Mouse (Mus musculus) liver, embryonic 13.5 days (tissue): ENCODE data around the gene Tob1. TPM values are rescaled to one million over a fixed set of nuclear protein-coding genes. Genes with fewer than 3 reads are reported as not detected.

Experiments
- ATAC-seq: fragments of 200-750 bp; cut with Nextera tagmentation; 2 replicates; pipeline ENCODE4 v1.8.0; 2017; ENCODE audit warnings: low read depth, mild to moderate bottlenecking, moderate number of reproducible peaks, moderate library complexity
- DNase-seq: peaks from one replicate; pipeline ENCODE4 v3.0.0; 2022
- H3K27ac ChIP-seq: fragments of 300-500 bp; sonication (generic); 2 replicates; pipeline ENCODE4 v1.5.1; 2015; ENCODE audit warnings: moderate library complexity, mild to moderate bottlenecking, inconsistent platforms
- H3K27me3 ChIP-seq: fragments of 300-500 bp; sonication (generic); 2 replicates; pipeline ENCODE4 v1.6.1; 2015; ENCODE audit warnings: mild to moderate bottlenecking, inconsistent platforms
- H3K36me3 ChIP-seq: fragments of 300-500 bp; sonication (generic); 2 replicates; pipeline ENCODE4 v1.6.1; 2015; ENCODE audit warnings: mild to moderate bottlenecking, inconsistent platforms
- H3K4me1 ChIP-seq: fragments of 300-500 bp; sonication (generic); replicated peaks from 2 replicates; pipeline ENCODE4 v1.6.1; 2015; ENCODE audit warnings: inconsistent platforms
- H3K4me2 ChIP-seq: fragments of 300-500 bp; sonication (generic); 2 replicates; pipeline ENCODE4 v1.6.1; 2015; ENCODE audit warnings: inconsistent platforms, mild to moderate bottlenecking, moderate library complexity
- H3K4me3 ChIP-seq: fragments of 300-500 bp; sonication (generic); replicated peaks from 2 replicates; pipeline ENCODE4 v1.5.1; 2015; ENCODE audit warnings: mild to moderate bottlenecking, inconsistent platforms
- H3K9ac ChIP-seq: fragments of 300-500 bp; sonication (generic); 2 replicates; pipeline ENCODE4 v1.6.1; 2015; ENCODE audit warnings: mild to moderate bottlenecking, inconsistent platforms
- H3K9me3 ChIP-seq: fragments of 300-500 bp; sonication (generic); replicated peaks from 2 replicates; pipeline ENCODE4 v1.6.1; 2016; ENCODE audit warnings: inconsistent platforms
- WGBS: fragments of 180-500 bp; shearing (Covaris S2); methylation state at CpG from one replicate; pipeline ENCODE4 v1.1.7; 2015; ENCODE audit not compliant: insufficient replicate concordance; 5-methylcytosine and 5-hydroxymethylcytosine counted together
- polyA plus RNA-seq: library from polyadenylated mRNA; unstranded; fragments of >200 nt; fragmentation: Nextera tagmentation; extraction: Ambion mirVana; gene quantifications from 2 replicates; pipeline ENCODE4 v1.2.1, GENCODE M21; 2015

The Tob1 gene
- 9.5 and 12.4 TPM in 2 replicates for polyA plus RNA-seq

- H3K4me3 ChIP-seq, result peak within 1 kb of the TSS; percentile 95
- peaks cover 11% of the 10 kb centered on the region for H3K36me3 ChIP-seq
- no peaks in the 10 kb centered on the region for H3K9me3 ChIP-seq
- H3K4me1 ChIP-seq, result peaks cover 25% of the 10 kb centered on the region
- ATAC-seq, result peak; percentile 92
- H3K27me3 ChIP-seq, result no peaks in the 10 kb centered on the region
- peak within 1 kb of the TSS; percentile 95 for H3K27ac ChIP-seq
- peak within 1 kb of the TSS; percentile 98 for H3K9ac ChIP-seq
- H3K4me2 ChIP-seq, result peak within 1 kb of the TSS; percentile 100
- peak; percentile 98 for DNase-seq
- WGBS, result under 1% methylated on average over 46 of the region's 55 CpGs
Measured at GRCm38 (mm10) chr11:94211124-94211603, at the start of gene Tob1. Tob1 (plus strand) TSS chr11:94211454.

- H3K27me3 ChIP-seq, result peaks cover 3% of the 10 kb centered on the region; the same call in 1 of the 2 replicates
- ATAC-seq (no peak), DNase-seq (no peak)
- H3K4me1 ChIP-seq, result peaks cover 21% of the 10 kb centered on the region
- WGBS, result 66% methylated on average over 11 of the region's 11 CpGs
- no peak overlapping the region for H3K4me2 ChIP-seq
- no peaks in the 10 kb centered on the region for H3K36me3 ChIP-seq
- H3K9ac ChIP-seq, result no peak overlapping the region
- no peak overlapping the region for H3K4me3 ChIP-seq
- H3K9me3 ChIP-seq, result no peaks in the 10 kb centered on the region
- H3K27ac ChIP-seq, result peak overlapping the region; percentile 15; the same call in 1 of the 2 replicates
Measured at GRCm38 (mm10) chr11:94161867-94162581, 49.2 kb upstream of the Tob1 start.

- H3K36me3 ChIP-seq, result no peaks in the 10 kb centered on the region
- no peak for ATAC-seq
- H3K4me3 ChIP-seq, result no peak overlapping the region
- H3K27me3 ChIP-seq, result 0 out of 2 replicates have a peak, but pooled peaks cover 3% of the 10 kb centered on the region
- 68% methylated on average over 9 of the region's 9 CpGs for WGBS
- H3K9ac ChIP-seq, result no peak overlapping the region
- DNase-seq, result no peak
- H3K9me3 ChIP-seq, result no peaks in the 10 kb centered on the region
- H3K4me1 ChIP-seq, result peaks cover 21% of the 10 kb centered on the region
- H3K27ac ChIP-seq, result no peak overlapping the region
- H3K4me2 ChIP-seq, result no peak overlapping the region
Measured at GRCm38 (mm10) chr11:94163005-94163767, 48.1 kb upstream of the Tob1 start.

GRCm38 (mm10) chr11:94165745-94166144 lies 45.5 kb upstream of the Tob1 start:
- DNase-seq, result no peak
- WGBS, result 48% methylated on average over 4 of the region's 4 CpGs
- H3K27ac ChIP-seq, result no peak overlapping the region

GRCm38 (mm10) chr11:94168238-94168637 lies 43.0 kb upstream of the Tob1 start:
- DNase-seq (no peak), ATAC-seq (no peak)
- Histone ChIP-seq H3K4me3 (no peak overlapping the region), H3K27ac (no peak overlapping the region), H3K27me3 (0 out of 2 replicates have a peak, but pooled peaks cover 6% of the 10 kb centered on the region), H3K4me1 (peaks cover 14% of the 10 kb centered on the region), H3K9me3 (no peaks in the 10 kb centered on the region), H3K36me3 (no peaks in the 10 kb centered on the region), H3K4me2 (no peak overlapping the region), H3K9ac (no peak overlapping the region)
- 66% methylated on average over 5 of the region's 5 CpGs for WGBS

More at GRCm38 (mm10) chr11:94165745-94166144, 45.5 kb upstream of the Tob1 start:
- H3K4me1 ChIP-seq, result peaks cover 13% of the 10 kb centered on the region
- H3K27me3 ChIP-seq, result 0 out of 2 replicates have a peak, but pooled peaks cover 6% of the 10 kb centered on the region
- no peak overlapping the region for H3K4me2 ChIP-seq
- H3K9ac ChIP-seq, result no peak overlapping the region
- no peak for ATAC-seq
- H3K36me3 ChIP-seq, result no peaks in the 10 kb centered on the region
- H3K4me3 ChIP-seq, result no peak overlapping the region
- no peaks in the 10 kb centered on the region for H3K9me3 ChIP-seq

- Histone ChIP-seq H3K27ac (no peak overlapping the region), H3K4me1 (peaks cover 24% of the 10 kb centered on the region), H3K9ac (no peak overlapping the region), H3K4me2 (no peak overlapping the region), H3K36me3 (no peaks in the 10 kb centered on the region), H3K9me3 (no peaks in the 10 kb centered on the region), H3K4me3 (no peak overlapping the region), H3K27me3 (0 out of 2 replicates have a peak, but pooled peaks cover 6% of the 10 kb centered on the region)
- no peak for DNase-seq
- WGBS, result 40% methylated on average over 5 of the region's 5 CpGs
- no peak for ATAC-seq
Measured at GRCm38 (mm10) chr11:94169596-94169995, 41.7 kb upstream of the Tob1 start.

- no peaks in the 10 kb centered on the region for H3K36me3 ChIP-seq
- ATAC-seq (no peak), DNase-seq (no peak)
- no peaks in the 10 kb centered on the region for H3K9me3 ChIP-seq
- 0 out of 2 replicates have a peak, but pooled peaks cover 6% of the 10 kb centered on the region for H3K27me3 ChIP-seq
- no peak overlapping the region for H3K27ac ChIP-seq
- no peak overlapping the region for H3K4me2 ChIP-seq
- H3K4me1 ChIP-seq, result peaks cover 32% of the 10 kb centered on the region
- 73% methylated on average over 5 of the region's 5 CpGs for WGBS
- H3K9ac ChIP-seq, result no peak overlapping the region
- H3K4me3 ChIP-seq, result no peak overlapping the region
Measured at GRCm38 (mm10) chr11:94171691-94172090, 39.6 kb upstream of the Tob1 start.

GRCm38 (mm10) chr11:94172186-94172585 lies 39.1 kb upstream of the Tob1 start:
- Histone ChIP-seq H3K4me2 (no peak overlapping the region), H3K27me3 (0 out of 2 replicates have a peak, but pooled peaks cover 6% of the 10 kb centered on the region), H3K27ac (no peak overlapping the region), H3K4me1 (peaks cover 32% of the 10 kb centered on the region), H3K9ac (no peak overlapping the region), H3K36me3 (no peaks in the 10 kb centered on the region), H3K4me3 (no peak overlapping the region), H3K9me3 (no peaks in the 10 kb centered on the region)
- 61% methylated on average over 9 of the region's 9 CpGs for WGBS
- 0 out of 2 replicates have a peak, but pooled peaks have one; percentile 35 for ATAC-seq
- DNase-seq, result no peak

- H3K4me2 ChIP-seq, result no peak overlapping the region
- peak overlapping the region; percentile 47 for H3K27ac ChIP-seq
- DNase-seq (no peak), ATAC-seq (peak; percentile 76)
- H3K9me3 ChIP-seq, result no peaks in the 10 kb centered on the region
- no peak overlapping the region for H3K4me3 ChIP-seq
- WGBS, result 19% methylated on average over 4 of the region's 4 CpGs
- peaks cover 32% of the 10 kb centered on the region for H3K4me1 ChIP-seq
- peak overlapping the region; percentile 22; the same call in 1 of the 2 replicates for H3K9ac ChIP-seq
- H3K27me3 ChIP-seq, result 0 out of 2 replicates have a peak, but pooled peaks cover 6% of the 10 kb centered on the region
- no peaks in the 10 kb centered on the region for H3K36me3 ChIP-seq
Measured at GRCm38 (mm10) chr11:94173726-94174146, 37.5 kb upstream of the Tob1 start.

GRCm38 (mm10) chr11:94175288-94175687 lies 36.0 kb upstream of the Tob1 start:
- Histone ChIP-seq H3K9me3 (no peaks in the 10 kb centered on the region), H3K4me1 (peaks cover 37% of the 10 kb centered on the region), H3K36me3 (no peaks in the 10 kb centered on the region), H3K4me2 (no peak overlapping the region), H3K27me3 (0 out of 2 replicates have a peak, but pooled peaks cover 4% of the 10 kb centered on the region), H3K9ac (no peak overlapping the region), H3K4me3 (no peak overlapping the region), H3K27ac (no peak overlapping the region)
- 64% methylated on average over 7 of the region's 7 CpGs for WGBS
- DNase-seq, result no peak
- ATAC-seq, result no peak

- no peak overlapping the region for H3K27ac ChIP-seq
- H3K4me3 ChIP-seq, result no peak overlapping the region
- peaks cover 39% of the 10 kb centered on the region for H3K4me1 ChIP-seq
- H3K36me3 ChIP-seq, result no peaks in the 10 kb centered on the region
- H3K9me3 ChIP-seq, result no peaks in the 10 kb centered on the region
- ATAC-seq (no peak), DNase-seq (no peak)
- H3K4me2 ChIP-seq, result no peak overlapping the region
- H3K9ac ChIP-seq, result no peak overlapping the region
- 70% methylated on average over 8 of the region's 8 CpGs for WGBS
- no peaks in the 10 kb centered on the region for H3K27me3 ChIP-seq
Measured at GRCm38 (mm10) chr11:94175694-94176093, 35.6 kb upstream of the Tob1 start.
